Mouse (Mus musculus): ENCODE measurements at regions not wholly inside any gene's neighbourhood (a gene's known extent, or its start where the extent isn't known, plus 50 kb on each side); places are given as distances from the start of the nearest gene placed in this dataset.

GRCm38 (mm10) chr11:32903970-32904369, 79.6 kb upstream of the Smim23 start:
- no peak for DNase-seq

GRCm38 (mm10) chr11:32903389-32903788, 79.0 kb upstream of the Smim23 start:
- no peak for DNase-seq

GRCm38 (mm10) chr11:32902923-32903322, 78.5 kb upstream of the Smim23 start:
- no peak for DNase-seq

GRCm38 (mm10) chr11:32900437-32900836, 76.0 kb upstream of the Smim23 start:
- DNase-seq = no peak

GRCm38 (mm10) chr11:32899604-32900216, 75.3 kb upstream of the Smim23 start:
- DNase-seq = no peak

- DNase-seq = no peak
Observed at GRCm38 (mm10) chr11:32895400-32895799, 71.0 kb upstream of the Smim23 start.

GRCm38 (mm10) chr11:32893146-32893903, 68.9 kb upstream of the Smim23 start:
- DNase-seq = no peak

- DNase-seq = no peak
Observed at GRCm38 (mm10) chr11:32892496-32892895, 68.1 kb upstream of the Smim23 start.

GRCm38 (mm10) chr11:32889248-32889647, 64.8 kb upstream of the Smim23 start:
- DNase-seq = no peak

GRCm38 (mm10) chr11:32884744-32885143, 60.3 kb upstream of the Smim23 start:
- DNase-seq = no peak

GRCm38 (mm10) chr11:32883062-32883852, 58.9 kb upstream of the Smim23 start:
- DNase-seq = no peak

- DNase-seq = no peak
Observed at GRCm38 (mm10) chr11:32878967-32879366, 54.6 kb upstream of the Smim23 start.
